Mouse (Mus musculus) embryonic facial prominence, embryonic 12.5 days (tissue): Measurements from ENCODE around the gene Hrh2. TPM values are rescaled to one million over a fixed set of nuclear protein-coding genes. Genes with fewer than 3 reads are reported as not detected.

ENCODE experiments used
- ATAC-seq: fragments of 200-750 bp; cut with Nextera tagmentation; 2 replicates; pipeline ENCODE4 v1.8.0; 2017; ENCODE audit not compliant: insufficient number of reproducible peaks, insufficient read depth, low FRiP score, low TSS enrichment
- H3K27ac ChIP-seq: fragments of 300-500 bp; sonication (generic); 2 replicates; pipeline ENCODE4 v1.5.1; 2016; ENCODE audit warnings: mild to moderate bottlenecking
- H3K27me3 ChIP-seq: fragments of 300-500 bp; sonication (generic); 2 replicates; pipeline ENCODE4 v1.6.1; 2016; ENCODE audit warnings: mild to moderate bottlenecking, moderate library complexity
- H3K36me3 ChIP-seq: fragments of 300-500 bp; sonication (generic); 2 replicates; pipeline ENCODE4 v1.6.1; 2016; ENCODE audit warnings: mild to moderate bottlenecking
- H3K4me1 ChIP-seq: fragments of 300-500 bp; sonication (generic); 2 replicates; pipeline ENCODE4 v1.6.1; 2016
- H3K4me2 ChIP-seq: fragments of 300-500 bp; sonication (generic); replicated peaks from 2 replicates; pipeline ENCODE4 v1.6.1; 2016; ENCODE audit warnings: mild to moderate bottlenecking, moderate library complexity
- H3K4me3 ChIP-seq: fragments of 300-500 bp; sonication (generic); 2 replicates; pipeline ENCODE4 v1.5.1; 2016; ENCODE audit warnings: mild to moderate bottlenecking
- H3K9ac ChIP-seq: fragments of 300-500 bp; sonication (generic); 2 replicates; pipeline ENCODE4 v1.6.1; 2016; ENCODE audit warnings: mild to moderate bottlenecking, moderate library complexity
- H3K9me3 ChIP-seq: fragments of 300-500 bp; sonication (generic); 2 replicates; pipeline ENCODE4 v1.6.1; 2016; ENCODE audit warnings: mild to moderate bottlenecking, moderate library complexity
- WGBS: fragments of 180-500 bp; shearing (Covaris S2); methylation state at CpG from one replicate; pipeline ENCODE4 v1.1.7; 2016; 5-methylcytosine and 5-hydroxymethylcytosine counted together
- polyA plus RNA-seq: library from polyadenylated mRNA; unstranded; fragments of >200 nt; fragmentation: Nextera tagmentation; extraction: Ambion mirVana; gene quantifications from 2 replicates; pipeline ENCODE4 v1.2.1, GENCODE M21; 2016

The Hrh2 gene
- polyA plus RNA-seq, 1 experiment from 2014 or later = 0.22 TPM

DNA sequence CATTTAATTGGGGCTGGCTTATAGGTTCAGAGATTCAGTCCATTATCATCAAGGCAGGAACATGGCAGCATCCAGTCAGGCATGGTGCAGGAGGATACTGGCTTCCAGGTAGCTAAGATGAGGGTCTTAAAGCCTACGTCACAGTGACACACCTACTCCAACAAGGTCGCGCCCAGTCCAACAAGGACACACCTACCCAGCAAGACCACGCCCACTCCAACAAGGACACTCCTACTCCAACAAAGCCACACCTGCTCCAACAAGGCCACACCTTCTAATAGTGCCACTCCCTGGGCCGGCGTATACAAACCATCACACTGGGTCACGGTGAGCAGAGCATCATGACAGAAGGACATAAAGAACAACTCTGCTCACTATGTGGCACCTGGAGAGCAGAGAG, 80.1 kb downstream of the Hrh2 start:
- H3K36me3 ChIP-seq = no peaks in the 10 kb centered on the region
- H3K9ac ChIP-seq = no peak overlapping the region

DNA sequence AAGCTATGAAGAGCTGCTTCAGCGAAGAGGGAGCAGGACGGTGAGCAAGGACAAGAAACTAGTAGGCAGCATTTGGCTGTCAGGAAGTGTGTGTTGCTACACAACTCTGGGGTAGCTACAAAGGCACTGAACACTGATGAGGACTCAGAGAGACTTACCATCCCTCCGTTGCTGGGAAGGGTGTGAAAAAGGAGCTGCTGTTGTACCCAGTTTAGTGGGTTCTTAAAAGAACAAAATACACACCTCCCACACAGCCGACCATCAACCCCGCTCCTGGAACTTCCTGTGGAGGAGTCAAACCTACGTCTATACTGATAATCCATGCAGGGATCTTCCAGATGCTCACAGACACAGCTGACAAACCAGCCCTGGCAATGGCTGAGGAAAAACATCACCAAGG, 85.5 kb downstream of the Hrh2 start:
- H3K27me3 ChIP-seq = peaks cover 15% of the 10 kb centered on the region; the same call in 1 of the 2 replicates
- ATAC-seq = no peak
- WGBS = 93% methylated on average over 6 of the region's 6 CpGs
- no peak overlapping the region for H3K9ac ChIP-seq
- no peaks in the 10 kb centered on the region for H3K9me3 ChIP-seq
- H3K36me3 ChIP-seq = no peaks in the 10 kb centered on the region
- no peak overlapping the region for H3K27ac ChIP-seq
- no peak overlapping the region for H3K4me3 ChIP-seq
- no peak overlapping the region for H3K4me2 ChIP-seq
- peaks cover 9% of the 10 kb centered on the region; the same call in 1 of the 2 replicates for H3K4me1 ChIP-seq

More for the DNA sequence above, 80.1 kb downstream of the Hrh2 start:
- ATAC-seq = no peak
- Histone ChIP-seq H3K27me3 (no peaks in the 10 kb centered on the region), H3K9me3 (no peaks in the 10 kb centered on the region), H3K4me1 (no peaks in the 10 kb centered on the region), H3K4me3 (no peak overlapping the region), H3K4me2 (no peak overlapping the region), H3K27ac (no peak overlapping the region)
- WGBS = 87% methylated on average over 7 of the region's 7 CpGs

DNA sequence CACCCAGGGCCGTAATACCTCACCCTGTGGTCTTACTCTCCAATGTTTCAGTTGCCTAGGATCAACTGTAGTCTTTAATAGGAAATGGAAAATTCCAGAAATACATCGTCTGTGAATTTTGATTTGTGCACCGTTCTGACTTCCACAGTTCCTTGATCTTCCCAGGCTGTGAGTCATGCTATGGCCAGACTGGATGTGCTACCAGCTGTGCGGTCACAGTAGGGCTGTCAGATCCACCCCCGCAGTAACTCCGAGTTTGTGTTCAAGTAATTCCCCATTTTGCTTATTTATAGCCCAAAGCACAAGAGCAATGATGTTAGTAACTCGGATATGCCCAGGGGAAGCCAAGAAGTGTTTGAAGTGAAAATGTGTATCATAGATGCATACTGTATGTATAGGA, 88.4 kb downstream of the Hrh2 start:
- Histone ChIP-seq H3K4me2 (no peak overlapping the region), H3K4me1 (peaks cover 9% of the 10 kb centered on the region; the same call in 1 of the 2 replicates), H3K9me3 (no peaks in the 10 kb centered on the region), H3K4me3 (no peak overlapping the region), H3K27me3 (peaks cover 15% of the 10 kb centered on the region; the same call in 1 of the 2 replicates), H3K36me3 (no peaks in the 10 kb centered on the region), H3K9ac (no peak overlapping the region), H3K27ac (no peak overlapping the region)
- 88% methylated on average over 7 of the region's 7 CpGs for WGBS
- ATAC-seq = no peak

DNA sequence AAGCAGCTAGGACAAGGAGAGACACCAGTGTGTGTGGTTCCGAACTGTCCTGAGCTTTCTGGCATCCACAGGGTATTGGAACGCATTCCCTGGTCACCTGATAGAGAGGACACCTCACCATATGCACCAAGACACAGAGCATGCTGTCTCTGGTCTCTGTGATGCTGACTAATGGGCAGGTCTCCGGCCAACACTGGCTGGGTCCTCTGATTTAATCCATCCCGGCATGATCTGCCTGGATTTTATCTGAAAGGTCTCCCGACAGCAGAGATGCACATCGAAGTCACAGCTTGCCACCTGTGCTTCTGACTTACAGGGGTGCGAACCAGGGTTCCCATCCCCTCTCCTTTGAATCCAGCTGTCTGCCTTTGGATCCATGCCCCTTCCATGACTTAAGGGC, 89.2 kb downstream of the Hrh2 start:
- peaks cover 9% of the 10 kb centered on the region; the same call in 1 of the 2 replicates for H3K4me1 ChIP-seq
- H3K4me2 ChIP-seq = no peak overlapping the region
- no peaks in the 10 kb centered on the region for H3K9me3 ChIP-seq
- no peak for ATAC-seq
- H3K9ac ChIP-seq = no peak overlapping the region
- no peak overlapping the region for H3K4me3 ChIP-seq
- no peaks in the 10 kb centered on the region for H3K36me3 ChIP-seq
- peaks cover 15% of the 10 kb centered on the region; the same call in 1 of the 2 replicates for H3K27me3 ChIP-seq
- WGBS = 73% methylated on average over 7 of the region's 7 CpGs
- H3K27ac ChIP-seq = no peak overlapping the region

DNA sequence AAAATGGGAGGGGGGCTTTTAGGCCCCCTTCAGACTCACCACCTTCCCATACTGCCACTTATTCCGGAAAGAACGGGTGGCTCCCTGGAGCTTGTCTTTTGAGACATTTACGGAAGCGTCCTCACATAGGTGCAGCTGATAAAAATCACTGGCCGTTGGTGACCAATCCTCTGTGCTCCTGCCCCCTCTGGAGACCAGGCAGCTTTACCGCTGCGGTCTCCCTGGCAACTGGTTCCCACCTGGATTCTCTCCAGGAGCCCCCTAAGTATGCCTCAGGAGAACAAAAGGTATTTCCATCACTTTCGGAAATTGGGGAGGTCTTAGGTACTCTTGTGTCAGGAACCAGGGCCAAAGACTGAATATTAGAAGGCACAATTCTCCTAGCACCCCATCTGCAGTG, 89.7 kb downstream of the Hrh2 start:
- Histone ChIP-seq H3K36me3 (no peaks in the 10 kb centered on the region), H3K27me3 (peaks cover 15% of the 10 kb centered on the region; the same call in 1 of the 2 replicates), H3K4me2 (no peak overlapping the region), H3K9ac (no peak overlapping the region), H3K27ac (no peak overlapping the region), H3K4me1 (peaks cover 9% of the 10 kb centered on the region; the same call in 1 of the 2 replicates), H3K4me3 (no peak overlapping the region), H3K9me3 (no peaks in the 10 kb centered on the region)
- no peak for ATAC-seq
- WGBS = 33% methylated on average over 8 of the region's 8 CpGs

DNA sequence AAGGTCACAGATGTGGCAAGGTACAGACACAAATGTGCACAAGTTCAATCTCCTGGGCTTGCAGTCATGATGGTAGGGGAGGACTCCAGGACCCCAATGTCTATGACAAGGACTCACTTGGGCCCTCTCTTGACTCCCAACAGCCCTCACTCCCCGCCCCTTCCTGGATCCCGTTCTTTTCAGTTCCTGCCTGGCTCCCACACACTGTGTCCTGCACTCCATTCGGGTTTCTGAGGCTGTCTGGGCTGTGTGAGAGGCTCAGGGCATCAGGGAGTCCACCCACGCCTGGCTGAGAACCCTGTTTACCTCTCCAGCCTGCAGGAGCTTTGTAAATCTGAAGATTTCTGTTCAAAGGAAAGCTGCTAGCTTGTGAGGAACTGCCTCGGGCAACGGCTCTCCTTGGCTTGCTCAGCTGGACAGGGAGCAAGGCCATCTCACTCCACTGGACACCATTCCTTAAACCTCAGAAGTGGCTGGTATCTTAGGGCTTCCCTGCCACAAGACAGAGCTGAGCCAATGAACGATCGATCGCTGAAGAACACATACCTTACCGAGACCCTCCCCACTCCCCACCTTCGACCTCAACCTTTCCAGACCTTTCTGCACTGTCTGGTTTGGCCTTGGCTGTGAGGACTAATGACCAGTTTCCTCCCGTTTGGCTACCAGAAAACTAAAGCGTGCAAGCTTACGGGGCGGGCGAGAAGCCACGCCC, 90.4 kb downstream of the Hrh2 start:
- H3K9ac ChIP-seq = no peak overlapping the region
- peak overlapping the region; percentile 42 for H3K4me2 ChIP-seq
- no peak overlapping the region for H3K27ac ChIP-seq
- H3K27me3 ChIP-seq = peaks cover 15% of the 10 kb centered on the region; the same call in 1 of the 2 replicates
- WGBS = 14% methylated on average over 17 of the region's 17 CpGs
- H3K36me3 ChIP-seq = no peaks in the 10 kb centered on the region
- peak overlapping the region; percentile 16; the same call in 1 of the 2 replicates for H3K4me3 ChIP-seq
- ATAC-seq = no peak
- peaks cover 9% of the 10 kb centered on the region; the same call in 1 of the 2 replicates for H3K4me1 ChIP-seq
- no peaks in the 10 kb centered on the region for H3K9me3 ChIP-seq

DNA sequence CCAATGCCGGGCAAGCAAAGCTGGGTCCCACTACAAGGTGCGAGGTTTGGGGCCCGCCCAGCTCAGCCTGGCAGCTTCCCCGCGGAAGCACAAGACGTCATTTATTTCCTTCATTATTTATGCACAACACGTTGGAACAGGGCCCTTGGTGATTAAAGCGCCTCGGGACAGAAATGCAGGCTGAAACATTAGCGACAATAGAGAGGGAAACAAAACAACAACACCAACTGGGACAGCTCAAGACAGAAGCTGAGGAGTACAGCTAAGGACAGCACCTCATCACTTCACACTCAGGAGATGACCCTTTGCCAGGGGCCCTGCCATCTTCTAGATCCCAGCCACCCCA, 90.9 kb downstream of the Hrh2 start:
- H3K9me3 ChIP-seq = no peaks in the 10 kb centered on the region
- H3K27ac ChIP-seq = no peak overlapping the region
- peaks cover 15% of the 10 kb centered on the region; the same call in 1 of the 2 replicates for H3K27me3 ChIP-seq
- peak overlapping the region; percentile 16; the same call in 1 of the 2 replicates for H3K4me3 ChIP-seq
- H3K4me1 ChIP-seq = peaks cover 9% of the 10 kb centered on the region; the same call in 1 of the 2 replicates
- no peak for ATAC-seq
- H3K4me2 ChIP-seq = peak overlapping the region; percentile 42
- no peak overlapping the region for H3K9ac ChIP-seq
- 12% methylated on average over 10 of the region's 10 CpGs for WGBS
- H3K36me3 ChIP-seq = no peaks in the 10 kb centered on the region

Other genes with a start within 250 kb of the Hrh2 start
- 0.20 and 0.22 TPM in 2 replicates for gene Drd1, start 136.4 kb upstream of the Hrh2 start, polyA plus RNA-seq
- 67.0 and 67.1 TPM in 2 replicates for gene Sfxn1, start 120.3 kb upstream of the Hrh2 start, polyA plus RNA-seq
- gene Cplx2, start 179.2 kb downstream of the Hrh2 start, polyA plus RNA-seq = 8.3 and 8.4 TPM in 2 replicates